Mouse (Mus musculus) spleen, postnatal 14 days (tissue): ENCODE results near the gene Mafk.
"Not testable (repeated sequence)": the region's sequence is repeated elsewhere in the genome, so short reads cannot be mapped to it uniquely, and the experiment has no call there.

Experiments
- DNase-seq, 2 experiments: peaks; one replicate each; pipeline ENCODE4 v3.0.0; 2021 to 2022; ENCODE audit warnings: low spot score in 2 of 2

Gene Mafk

GRCm38 (mm10) chr5:139791227-139792158 lies at the start of gene Mafk:
Gene Mafk, plus strand, starts transcription at chr5:139791513.
- peak; percentile 100 for DNase-seq

GRCm38 (mm10) chr5:139742640-139743039 lies 48.7 kb upstream of the Mafk start:
- DNase-seq, result not testable (repeated sequence)

- peak; percentile 55 to 63 for DNase-seq
Measured at GRCm38 (mm10) chr5:139745771-139746170, 45.5 kb upstream of the Mafk start.

GRCm38 (mm10) chr5:139749413-139750125 lies 41.7 kb upstream of the Mafk start:
- no peak for DNase-seq

GRCm38 (mm10) chr5:139750535-139750934 lies 40.8 kb upstream of the Mafk start:
- DNase-seq, result peak; percentile 35 to 64

- peak in 1 of 2 experiments; percentile 44 for DNase-seq
Measured at GRCm38 (mm10) chr5:139754753-139755152, 36.6 kb upstream of the Mafk start.

- no peak for DNase-seq
Measured at GRCm38 (mm10) chr5:139756135-139756534, 35.2 kb upstream of the Mafk start.

GRCm38 (mm10) chr5:139756586-139756985 lies 34.7 kb upstream of the Mafk start:
- DNase-seq, result no peak

GRCm38 (mm10) chr5:139758096-139758495 lies 33.2 kb upstream of the Mafk start:
- no peak for DNase-seq

- no peak for DNase-seq
Measured at GRCm38 (mm10) chr5:139764296-139764695, 27.0 kb upstream of the Mafk start.

GRCm38 (mm10) chr5:139768216-139768615 lies 23.1 kb upstream of the Mafk start:
- DNase-seq, result no peak

- DNase-seq, result peak; percentile 95 to 97
Measured at GRCm38 (mm10) chr5:139775216-139775926, 15.9 kb upstream of the Mafk start, which contains the start of gene Ints1. Gene Ints1, minus strand, starts transcription at chr5:139775674.

GRCm38 (mm10) chr5:139776966-139777365 lies 14.3 kb upstream of the Mafk start:
- no peak for DNase-seq

GRCm38 (mm10) chr5:139781406-139781805 lies 9.9 kb upstream of the Mafk start:
- no peak for DNase-seq

GRCm38 (mm10) chr5:139789466-139789865 lies 1.8 kb upstream of the Mafk start:
- no peak for DNase-seq

- no peak for DNase-seq
Measured at GRCm38 (mm10) chr5:139792159-139792775, 954 bp downstream of the Mafk start.

- DNase-seq, result no peak
Measured at GRCm38 (mm10) chr5:139792966-139793337, 1.6 kb downstream of the Mafk start.

GRCm38 (mm10) chr5:139793338-139794089 lies 2.2 kb downstream of the Mafk start:
- no peak for DNase-seq

- no peak for DNase-seq
Measured at GRCm38 (mm10) chr5:139794137-139794536, 2.8 kb downstream of the Mafk start.

GRCm38 (mm10) chr5:139794938-139795337 lies 3.6 kb downstream of the Mafk start:
- DNase-seq, result no peak
